ENCODE assay signal across 25 mouse cellular contexts in the genomic region with DNA sequence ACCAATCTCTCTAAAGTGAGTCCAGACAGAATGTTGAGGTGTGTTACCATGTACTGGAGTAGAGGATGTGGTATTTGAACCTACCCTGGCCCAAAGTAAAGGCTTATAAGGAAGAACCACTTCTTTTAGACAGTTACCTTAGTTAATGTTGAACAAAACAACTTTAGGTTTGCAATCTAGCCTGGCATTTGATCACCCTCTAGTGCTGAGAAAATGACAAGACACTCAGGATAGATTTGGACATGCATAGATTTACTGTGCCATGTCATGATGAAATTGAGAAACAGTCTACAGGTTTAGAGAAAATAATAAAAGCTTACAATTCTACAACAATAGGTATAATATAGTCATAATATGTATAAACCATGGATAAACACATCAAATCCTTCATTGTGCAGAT.
A peak's percentile ranks its signal among the peaks of the same experiment; 100 is the strongest.
DNase-seq lines count a peak whose midpoint lies in the region; ATAC-seq and TF ChIP-seq lines count a peak whose summit lies in the region.
"Had no signal": no experiment of that assay in that cellular context is flagged by ENCODE, and none has a peak within 500 bp of the region (broad histone marks: within the 10 kb centered on the region; RNA-seq: fewer than 3 reads in every experiment).

No protein-coding gene starts in this region.

- peak; percentile 54 for TF ChIP-seq CTCF in layer of hippocampus, adult 2 months (conservative IDR thresholded peaks at IDR 0.05)
- peak; percentile 48 for TF ChIP-seq CTCF in stomach, postnatal 0 days (IDR thresholded peaks at IDR 0.05; ENCODE audit: low read depth)

- TF ChIP-seq EP300 in stomach, postnatal 0 days (optimal IDR thresholded peaks at IDR 0.05) = no peak

- no peaks in the 10 kb centered on the region for H3K36me3 ChIP-seq in midbrain, embryonic 14.5 days (ENCODE audit: control insufficient read depth, insufficient read depth, low read length)
- no peaks in the 10 kb centered on the region for H3K36me3 ChIP-seq in midbrain, embryonic 10.5 days
- no peaks in the 10 kb centered on the region for H3K36me3 ChIP-seq in stomach, postnatal 0 days (ENCODE audit: control insufficient read depth, insufficient read depth, low read length)
- H3K36me3 ChIP-seq: embryonic facial prominence, embryonic 10.5 days; heart, embryonic 13.5 days; hindbrain, embryonic 12.5 days; limb, embryonic 15.5 days; liver, embryonic 15.5 days; neural tube, embryonic 15.5 days had no signal

- no peaks in the 10 kb centered on the region for H3K27me3 ChIP-seq in midbrain, embryonic 14.5 days (ENCODE audit: control insufficient read depth, insufficient read depth, low read length)
- no peaks in the 10 kb centered on the region for H3K27me3 ChIP-seq in midbrain, embryonic 10.5 days (ENCODE audit: low read depth, poor library complexity, severe bottlenecking)
- no peaks in the 10 kb centered on the region for H3K27me3 ChIP-seq in stomach, postnatal 0 days (ENCODE audit: control insufficient read depth, insufficient read depth, low read length)
- H3K27me3 ChIP-seq: heart, embryonic 13.5 days; hindbrain, embryonic 12.5 days; limb, embryonic 15.5 days; liver, embryonic 15.5 days; neural tube, embryonic 15.5 days had no signal

- ATAC-seq in midbrain, embryonic 14.5 days (ENCODE audit: low FRiP score, low TSS enrichment) = no peak
- ATAC-seq in stomach, postnatal 0 days (ENCODE audit: low FRiP score, low TSS enrichment) = no peak
- ATAC-seq: forebrain, embryonic 16.5 days; inflammation-experienced regulatory T-cells, adult 6 months had no signal

- H3K9ac ChIP-seq in midbrain, embryonic 14.5 days (replicated peaks; ENCODE audit: low read length) = no peak overlapping the region
- no peak overlapping the region for H3K9ac ChIP-seq in stomach, postnatal 0 days (ENCODE audit: low read length)
- H3K9ac ChIP-seq: heart, embryonic 13.5 days; hindbrain, embryonic 12.5 days; limb, embryonic 15.5 days; liver, embryonic 15.5 days; neural tube, embryonic 15.5 days had no signal

- no peaks in the 10 kb centered on the region for H3K4me1 ChIP-seq in midbrain, embryonic 14.5 days (ENCODE audit: control insufficient read depth, insufficient read depth, low read length)
- H3K4me1 ChIP-seq in midbrain, embryonic 10.5 days = no peaks in the 10 kb centered on the region
- no peaks in the 10 kb centered on the region for H3K4me1 ChIP-seq in stomach, postnatal 0 days (replicated peaks; ENCODE audit: control insufficient read depth, insufficient read depth)
- H3K4me1 ChIP-seq: embryonic facial prominence, embryonic 10.5 days; heart, embryonic 13.5 days; hindbrain, embryonic 12.5 days; limb, embryonic 15.5 days; liver, embryonic 15.5 days; neural tube, embryonic 15.5 days had no signal

- H3K9me3 ChIP-seq in midbrain, embryonic 14.5 days (ENCODE audit: control insufficient read depth, low read length) = no peaks in the 10 kb centered on the region
- no peaks in the 10 kb centered on the region for H3K9me3 ChIP-seq in midbrain, embryonic 10.5 days (replicated peaks)
- no peaks in the 10 kb centered on the region for H3K9me3 ChIP-seq in stomach, postnatal 0 days (ENCODE audit: control insufficient read depth, low read length)
- H3K9me3 ChIP-seq: embryonic facial prominence, embryonic 10.5 days; heart, embryonic 13.5 days; hindbrain, embryonic 12.5 days; limb, embryonic 15.5 days; liver, embryonic 15.5 days; neural tube, embryonic 15.5 days had no signal

- no peak overlapping the region for H3K4me2 ChIP-seq in midbrain, embryonic 14.5 days (ENCODE audit: low read length)
- H3K4me2 ChIP-seq in stomach, postnatal 0 days (replicated peaks; ENCODE audit: low read depth) = no peak overlapping the region
- H3K4me2 ChIP-seq: heart, embryonic 13.5 days; hindbrain, embryonic 12.5 days; limb, embryonic 15.5 days; liver, embryonic 15.5 days; neural tube, embryonic 15.5 days had no signal

- no peak overlapping the region for H3K27ac ChIP-seq in layer of hippocampus, adult 2 months
- H3K27ac ChIP-seq in midbrain, embryonic 14.5 days (replicated peaks; ENCODE audit: low read depth, low read length) = no peak overlapping the region
- H3K27ac ChIP-seq in midbrain, embryonic 10.5 days (replicated peaks) = no peak overlapping the region
- no peak overlapping the region for H3K27ac ChIP-seq in stomach, postnatal 0 days (replicated peaks)
- H3K27ac ChIP-seq: embryonic facial prominence, embryonic 10.5 days; heart, embryonic 13.5 days; hindbrain, embryonic 12.5 days; limb, embryonic 15.5 days; liver, embryonic 15.5 days; neural tube, embryonic 15.5 days had no signal

- DNase-seq in layer of hippocampus, adult 2 months (ENCODE audit: low spot score in 2 of 2) = no peak
- no peak for DNase-seq in layer of hippocampus, postnatal 25 days (ENCODE audit: extremely low spot score in 1 of 2, low spot score in 1 of 2)
- peak; percentile 30 for DNase-seq in midbrain, embryonic 14.5 days
- DNase-seq in midbrain, embryonic 10.5 days (ENCODE audit: low spot score) = no peak
- DNase-seq in Muller cell, postnatal 12 days (ENCODE audit: inconsistent ontology term) = peak; percentile 7
- DNase-seq in stomach, postnatal 0 days (ENCODE audit: low spot score) = no peak
- DNase-seq in embryo, embryonic 11 days = no peak
- DNase-seq: adrenal gland, postnatal 14 days; cerebellum, adult 9-10 months; gastrocnemius, postnatal 25 days; heart, adult 18-20 months; heart, postnatal 14 days; kidney, adult 8-10 months; kidney, postnatal 14 days; left cerebral cortex, postnatal 4 days; thymus, adult 2 months; thymus, postnatal 4 days had no signal

- no peak overlapping the region for H3K4me3 ChIP-seq in layer of hippocampus, adult 2 months
- no peak overlapping the region for H3K4me3 ChIP-seq in midbrain, embryonic 14.5 days (replicated peaks; ENCODE audit: low read depth, low read length)
- no peak overlapping the region for H3K4me3 ChIP-seq in midbrain, embryonic 10.5 days
- no peak overlapping the region for H3K4me3 ChIP-seq in stomach, postnatal 0 days (ENCODE audit: low read depth, low read length)
- H3K4me3 ChIP-seq: embryonic facial prominence, embryonic 10.5 days; heart, embryonic 13.5 days; hindbrain, embryonic 12.5 days; limb, embryonic 15.5 days; liver, embryonic 15.5 days; neural tube, embryonic 15.5 days had no signal

Comparison
In these comparisons a context has a peak if more than half of its experiments do, and no peak if none do; other contexts are left out.
1. DNase-seq: peak in midbrain, embryonic 14.5 days (single experiment) and Muller cell, postnatal 12 days (single experiment); none in layer of hippocampus, adult 2 months (0 of 2), layer of hippocampus, postnatal 25 days (0 of 2), midbrain, embryonic 10.5 days (single experiment), stomach, postnatal 0 days (single experiment) and embryo, embryonic 11 days (single experiment).